Mouse (Mus musculus) lung, postnatal 10 days (tissue): ENCODE data around the gene Fblim1.
A peak's percentile ranks its signal among the peaks of the same experiment; 100 is the strongest.

Source experiments
- DNase-seq: peaks from one replicate; pipeline ENCODE4 v3.0.0; 2021

The Fblim1 gene

GRCm38 (mm10) chr4:141605861-141606260 is at the start of gene Fblim1:
Fblim1 (minus strand) TSS chr4:141606096.
- DNase-seq: peak; percentile 53

GRCm38 (mm10) chr4:141654509-141654908 is 48.6 kb upstream of the Fblim1 start:
- no peak for DNase-seq

GRCm38 (mm10) chr4:141653813-141654212 is 47.9 kb upstream of the Fblim1 start:
- no peak for DNase-seq

DNA sequence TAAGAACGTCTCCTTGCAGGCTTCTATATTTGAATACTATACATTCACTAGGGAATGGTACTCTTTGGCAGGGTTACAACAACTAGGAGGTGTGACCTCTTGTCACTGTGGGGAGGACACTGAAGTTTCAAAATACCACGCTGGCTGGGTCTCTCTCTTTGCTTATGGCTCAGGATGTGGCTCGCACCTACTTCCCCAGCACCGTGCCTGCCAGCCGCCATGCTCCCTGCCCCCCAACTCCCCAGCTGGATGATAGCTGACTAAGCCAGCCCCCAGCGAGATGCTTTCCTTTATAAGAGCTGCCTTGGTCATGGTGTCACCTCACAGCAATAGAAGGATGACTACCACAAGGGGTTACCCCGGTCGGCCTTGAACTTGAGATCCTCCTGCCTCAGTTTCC is 47.1 kb upstream of the Fblim1 start:
- no peak for DNase-seq

- DNase-seq: no peak
These were observed 46.0 kb upstream of the Fblim1 start for GRCm38 (mm10) chr4:141651944-141652343.

DNA sequence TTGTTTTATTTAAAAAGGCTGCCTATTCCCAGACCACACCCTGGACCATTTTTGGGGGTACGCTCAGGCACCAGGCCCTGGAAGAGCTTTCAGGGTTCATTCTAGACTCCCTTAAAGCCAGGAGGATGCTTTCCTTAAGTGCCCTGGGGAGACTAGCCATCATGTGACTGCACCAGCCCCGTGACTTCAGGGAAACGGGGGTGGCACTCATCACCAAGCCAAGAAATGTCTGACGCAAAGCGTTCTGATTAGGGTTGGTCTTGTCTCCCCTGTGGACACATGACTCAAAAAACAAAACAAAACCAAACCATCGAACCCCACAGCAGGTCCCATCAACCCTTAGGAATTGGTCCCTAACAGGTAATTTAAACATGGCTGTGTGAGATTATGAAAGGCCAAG is 45.4 kb upstream of the Fblim1 start:
- no peak for DNase-seq

DNA sequence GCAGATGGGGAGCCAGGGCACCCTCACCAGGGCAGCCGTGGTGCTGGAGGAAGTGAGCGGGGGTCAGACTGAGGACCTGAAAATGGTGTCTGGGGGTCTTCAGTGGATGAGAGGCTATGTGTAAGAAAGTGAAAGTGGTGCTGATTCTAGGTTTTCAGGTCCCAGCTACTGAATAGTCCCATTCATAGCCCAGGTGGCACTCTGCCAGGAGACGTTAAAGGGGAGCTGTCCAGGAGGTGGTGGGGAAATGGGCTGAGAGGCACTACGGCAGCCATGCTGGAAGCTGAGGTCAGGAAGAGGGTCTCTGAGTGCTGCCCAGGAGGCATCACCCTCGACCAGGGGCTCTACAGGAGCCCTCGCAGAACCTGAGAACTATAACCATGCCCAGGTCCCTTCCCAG is 43.3 kb upstream of the Fblim1 start:
- DNase-seq: no peak

- DNase-seq: no peak
These were observed 42.4 kb upstream of the Fblim1 start for GRCm38 (mm10) chr4:141648262-141648661.

DNA sequence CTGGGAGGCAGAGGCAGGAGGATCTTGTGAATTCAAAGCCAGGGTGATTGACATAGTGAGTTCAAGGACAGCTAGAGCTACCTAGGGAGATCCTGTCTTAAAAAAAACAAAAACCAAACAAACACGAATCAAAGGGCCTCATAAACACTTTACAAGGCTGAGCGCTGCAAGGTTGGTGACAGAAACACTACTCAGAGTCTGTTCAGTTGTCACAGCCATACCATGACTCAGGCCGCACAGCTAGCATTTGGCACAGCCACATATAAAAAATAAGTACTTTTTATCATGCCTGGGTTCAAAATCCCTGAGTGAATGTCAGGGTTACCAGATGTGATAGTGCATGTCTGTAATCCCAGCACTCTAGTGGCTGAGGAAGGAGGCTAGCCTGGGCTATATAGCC is 41.3 kb upstream of the Fblim1 start:
- no peak for DNase-seq

DNA sequence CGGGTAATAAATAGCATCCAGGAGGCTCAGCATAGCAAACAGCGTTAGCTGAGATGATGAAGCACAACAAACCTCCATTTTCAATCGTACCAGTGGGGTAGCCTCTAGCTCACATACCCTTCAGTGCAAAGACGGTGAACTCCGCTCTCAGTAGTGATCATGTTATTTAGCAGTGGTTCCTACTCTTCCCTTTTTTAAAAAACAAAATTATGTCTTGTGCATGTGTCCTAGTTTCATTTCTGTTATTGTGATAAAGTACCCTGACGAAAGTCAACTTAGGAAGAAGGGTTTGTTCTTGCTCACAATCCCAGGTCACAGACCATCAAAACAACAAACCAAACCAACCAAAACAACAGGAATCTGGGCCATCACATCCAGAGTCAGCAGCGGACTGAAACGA is 40.1 kb upstream of the Fblim1 start:
- DNase-seq: no peak

GRCm38 (mm10) chr4:141643118-141643855 is 37.4 kb upstream of the Fblim1 start:
- peak; percentile 89 for DNase-seq

DNA sequence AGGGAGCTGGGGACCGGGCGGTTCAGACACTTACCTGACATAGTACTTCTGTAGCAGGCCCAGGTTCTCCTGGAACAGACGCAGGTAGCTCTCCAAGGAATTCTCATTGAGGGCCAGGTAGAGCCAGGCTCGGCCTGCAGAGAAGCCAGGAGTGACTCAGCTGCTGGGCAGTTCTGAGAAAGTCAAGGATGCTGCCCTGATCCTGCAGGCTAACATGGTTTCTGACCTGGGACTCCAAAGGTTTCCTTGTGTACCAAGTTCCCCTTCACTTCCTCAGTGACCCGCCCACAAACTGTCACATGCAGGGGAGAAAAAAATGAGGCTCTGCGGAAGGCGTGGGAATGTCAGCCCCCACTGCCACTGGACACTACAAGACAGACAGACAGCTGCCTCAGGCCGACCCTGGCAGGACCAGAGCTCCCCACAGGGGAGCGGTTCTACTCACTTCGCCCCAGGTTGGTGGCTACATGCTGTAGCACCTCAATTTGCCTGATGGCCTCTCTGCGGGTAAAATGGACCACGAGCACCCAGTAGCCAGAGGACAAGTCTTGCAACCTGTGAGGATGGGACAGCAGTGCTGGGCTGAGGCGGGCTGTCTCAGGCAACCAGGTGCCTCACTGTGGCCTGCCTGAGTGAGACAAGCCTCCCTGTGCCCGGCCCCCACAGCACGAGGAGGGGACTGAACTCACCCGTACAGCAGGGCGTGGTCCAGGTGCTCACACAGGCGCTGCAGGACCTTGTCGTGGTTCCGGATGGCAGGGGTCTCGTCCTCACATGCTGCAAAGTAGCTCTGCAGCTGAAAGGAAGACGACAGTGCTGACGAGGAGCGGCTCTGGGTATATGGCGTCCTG is 36.3 kb upstream of the Fblim1 start:
- DNase-seq: no peak

DNA sequence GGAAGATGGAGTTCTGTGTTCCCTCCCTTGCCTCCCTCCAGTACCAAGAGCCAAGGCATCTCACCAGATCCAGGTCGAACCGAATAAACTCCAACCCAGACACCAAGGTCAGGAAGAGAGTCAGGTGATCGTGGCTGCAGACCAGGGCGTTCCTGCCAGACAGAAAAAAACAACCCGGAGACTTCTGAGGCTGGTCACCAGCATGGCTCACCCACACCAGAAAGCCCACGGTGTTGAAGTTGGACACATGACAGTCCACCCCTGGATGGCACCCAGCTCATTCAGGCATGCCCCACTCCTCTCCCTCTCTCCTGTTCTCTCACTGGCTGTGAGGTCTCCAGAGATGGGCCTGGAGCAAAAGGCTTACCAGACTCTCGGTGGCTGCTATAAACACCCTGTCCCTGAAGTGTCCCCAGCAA is 35.5 kb upstream of the Fblim1 start:
- DNase-seq: peak; percentile 59

GRCm38 (mm10) chr4:141639474-141639873 is 33.6 kb upstream of the Fblim1 start:
- DNase-seq: no peak

DNA sequence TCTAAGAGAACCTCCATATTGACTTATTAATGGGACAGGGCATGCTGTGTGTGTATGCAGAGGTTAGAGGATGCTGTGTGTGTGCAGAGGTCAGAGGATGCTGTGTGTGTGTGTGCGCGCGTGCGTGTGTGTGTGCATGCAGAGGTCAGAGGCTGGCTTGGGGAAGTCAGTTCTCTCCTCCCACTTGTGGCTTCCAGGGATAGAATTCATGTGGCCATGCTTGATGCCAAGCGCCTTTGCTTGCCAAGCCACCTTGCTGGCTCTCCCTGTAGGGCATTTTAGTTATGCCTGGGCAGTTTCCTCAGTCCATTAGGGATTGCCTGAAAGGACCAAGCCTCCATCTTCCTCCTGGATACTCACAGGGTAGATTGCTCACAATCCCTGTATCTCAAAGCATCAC is 30.8 kb upstream of the Fblim1 start:
- DNase-seq: no peak

DNA sequence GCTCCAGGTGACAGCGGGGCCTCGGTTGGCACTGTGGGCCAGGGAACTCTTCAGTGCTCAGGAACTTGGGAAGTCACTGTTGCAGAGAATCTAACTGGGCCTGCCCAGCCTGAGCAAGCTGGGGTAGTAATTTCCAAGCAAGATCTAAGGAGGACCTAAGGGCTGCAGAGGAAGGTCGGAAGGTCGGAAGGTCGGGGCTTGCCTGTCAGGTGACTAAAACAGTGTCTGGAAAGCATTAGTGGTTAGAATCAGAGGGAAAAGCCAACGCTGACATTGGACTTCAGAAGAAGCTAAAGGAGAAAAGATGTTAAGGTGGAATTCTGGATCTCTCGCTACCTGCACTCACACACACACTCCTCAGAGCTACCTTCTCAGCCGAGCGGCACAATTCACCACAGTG is 30.1 kb upstream of the Fblim1 start:
- no peak for DNase-seq

DNA sequence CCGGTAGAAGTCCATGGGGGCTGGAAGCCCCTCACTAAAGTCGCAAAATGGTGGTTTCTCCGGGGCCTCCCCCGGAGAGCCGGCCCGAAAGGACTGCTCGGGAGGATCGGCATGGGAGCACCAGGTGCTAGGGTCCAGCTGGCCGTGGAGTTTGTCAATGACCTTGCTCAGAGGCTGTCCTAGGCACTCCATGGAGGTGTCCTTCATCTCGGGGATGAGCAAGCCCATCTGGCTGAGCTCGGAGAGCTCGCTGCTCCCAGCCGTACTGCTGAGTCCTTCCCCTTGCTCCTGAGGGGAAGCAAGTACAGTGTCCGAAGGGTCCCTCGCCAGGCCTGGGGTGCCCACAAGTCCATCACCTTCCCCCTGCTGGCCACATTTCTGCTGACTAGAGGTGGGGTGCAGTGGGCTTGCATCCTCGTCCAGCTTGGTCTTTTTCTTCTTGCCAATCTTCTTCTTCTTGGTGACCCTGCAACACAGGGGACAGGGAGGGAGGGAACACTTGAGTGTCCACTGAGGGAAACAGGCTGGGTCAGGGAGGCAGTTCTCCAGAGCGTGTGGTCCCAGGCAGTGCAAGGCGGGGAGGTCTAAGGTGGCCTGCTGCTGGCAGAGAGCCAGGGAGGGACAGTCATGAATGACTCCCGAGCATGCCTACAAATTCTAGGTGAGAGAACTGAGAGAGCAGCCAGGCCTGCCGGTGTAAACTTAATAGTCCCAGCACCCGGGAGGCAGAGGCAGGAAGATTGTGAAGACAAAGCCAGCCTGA is 26.4 kb upstream of the Fblim1 start:
- DNase-seq: peak; percentile 79

DNA sequence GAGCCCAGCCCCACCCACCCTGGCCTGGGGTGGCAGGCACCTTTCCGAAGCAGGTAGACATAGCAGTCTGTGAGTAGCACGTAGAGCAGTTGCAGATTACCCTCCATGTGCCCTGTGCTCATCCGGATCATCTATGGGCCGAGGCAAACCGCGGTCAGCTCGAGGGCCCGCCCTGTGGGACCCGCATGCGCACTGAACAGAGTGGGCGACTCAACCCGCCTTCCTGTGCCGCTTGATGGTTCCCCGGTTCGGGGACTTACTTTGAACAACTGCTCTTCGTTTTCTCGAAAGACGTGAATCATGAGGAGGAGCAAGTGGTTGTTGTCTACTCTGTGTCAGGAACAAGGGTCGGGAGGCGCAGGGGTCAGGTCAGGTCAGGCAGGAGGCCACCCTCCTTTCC is 25.4 kb upstream of the Fblim1 start:
- no peak for DNase-seq

GRCm38 (mm10) chr4:141630021-141630420 is 24.1 kb upstream of the Fblim1 start:
- DNase-seq: no peak

DNA sequence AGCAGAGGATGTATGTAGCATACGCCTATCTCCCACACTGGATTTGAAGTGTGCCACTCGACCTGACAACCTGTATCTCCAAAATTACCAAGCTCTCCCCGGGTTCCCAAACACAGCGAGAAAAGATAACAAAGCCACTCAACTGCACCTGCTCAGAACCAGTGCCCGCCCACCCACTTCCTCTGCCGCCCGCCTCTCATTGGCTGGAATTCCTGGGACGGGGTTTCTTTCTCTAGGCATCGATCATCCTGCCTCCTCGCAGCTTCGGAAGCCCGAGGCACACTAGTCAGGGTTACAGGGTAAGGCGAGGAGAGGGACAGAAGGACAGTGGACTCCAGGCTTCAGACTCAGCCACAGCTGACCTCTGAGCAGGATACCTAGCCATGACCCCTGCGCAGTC is 22.8 kb upstream of the Fblim1 start:
- DNase-seq: no peak

DNA sequence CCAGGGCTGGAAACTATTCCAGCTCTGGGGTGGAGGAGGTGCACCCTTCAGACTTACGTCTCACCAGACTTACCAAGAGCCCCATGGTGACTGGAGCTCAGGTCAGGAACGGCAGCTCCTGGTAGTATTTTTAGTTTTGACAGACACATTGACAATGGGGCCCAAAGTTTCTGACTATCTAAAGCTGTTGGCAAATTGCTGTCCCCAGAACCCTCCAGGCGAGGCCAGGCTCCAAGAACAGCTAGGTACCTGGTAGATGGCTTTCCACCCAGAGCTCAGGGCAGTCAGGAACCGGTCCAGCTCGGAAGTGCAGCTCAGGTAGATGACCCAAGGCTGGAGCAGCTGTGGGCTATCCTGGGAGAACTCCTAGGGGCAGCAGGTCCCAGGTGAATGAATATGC is 21.6 kb upstream of the Fblim1 start:
- no peak for DNase-seq

GRCm38 (mm10) chr4:141625774-141626550 is 20.1 kb upstream of the Fblim1 start:
- DNase-seq: no peak
